Mouse (Mus musculus): ENCODE measurements around the gene Pcca. TPM values are rescaled to one million over a fixed set of nuclear protein-coding genes. Genes with fewer than 3 reads are reported as not detected.
A peak's percentile ranks its signal among the peaks of the same experiment; 100 is the strongest.

The Pcca gene
- total and polyA plus RNA-seq, 2 experiments: 26.3 to 54.1 TPM

GRCm38 (mm10) chr14:122492015-122492414 lies 42.1 kb upstream of the Pcca start:
- Histone ChIP-seq H3K4me1 (ENCODE audit: control insufficient read depth, insufficient read depth, low read length) (no peaks in the 10 kb centered on the region; the same call in 1 of the 2 replicates), H3K27ac (replicated peaks; ENCODE audit: insufficient read depth, low read depth, low read length) (no peak overlapping the region), H3K36me3 (ENCODE audit: control insufficient read depth, insufficient read depth, low read length) (no peaks in the 10 kb centered on the region), H3K27me3 (ENCODE audit: control insufficient read depth, insufficient read depth, low read length) (peaks cover 19% of the 10 kb centered on the region), H3K79me2 (ENCODE audit: control insufficient read depth, insufficient read depth, low read length) (no peaks in the 10 kb centered on the region), H3K9ac (ENCODE audit: low read depth, low read length) (no peak overlapping the region), H3K4me3 (ENCODE audit: insufficient read depth, low read depth, low read length) (no peak overlapping the region)
- WGBS: 63% methylated on average over 1 of the region's 1 CpGs
- TF ChIP-seq CTCF (IDR thresholded peaks at IDR 0.05; ENCODE audit: low read depth, low read length) (no peak), POLR2A (IDR thresholded peaks at IDR 0.05; ENCODE audit: extremely low read depth, insufficient read depth, low read length) (no peak)
- DNase-seq (ENCODE audit: extremely low read depth, low read depth, low spot score): no peak

GRCm38 (mm10) chr14:122509058-122509457 lies 25.1 kb upstream of the Pcca start:
- H3K36me3 ChIP-seq (ENCODE audit: control insufficient read depth, insufficient read depth, low read length): no peaks in the 10 kb centered on the region
- peaks cover 4% of the 10 kb centered on the region; the same call in 1 of the 2 replicates for H3K4me1 ChIP-seq (ENCODE audit: control insufficient read depth, insufficient read depth, low read length)
- H3K27ac ChIP-seq (replicated peaks; ENCODE audit: insufficient read depth, low read depth, low read length): no peak overlapping the region
- H3K27me3 ChIP-seq (ENCODE audit: control insufficient read depth, insufficient read depth, low read length): no peaks in the 10 kb centered on the region; the same call in 1 of the 2 replicates
- H3K4me3 ChIP-seq (ENCODE audit: insufficient read depth, low read depth, low read length): no peak overlapping the region
- TF ChIP-seq POLR2A (IDR thresholded peaks at IDR 0.05; ENCODE audit: extremely low read depth, insufficient read depth, low read length): no peak
- TF ChIP-seq CTCF (IDR thresholded peaks at IDR 0.05; ENCODE audit: low read depth, low read length): no peak
- no peak overlapping the region for H3K9ac ChIP-seq (ENCODE audit: low read depth, low read length)
- no peaks in the 10 kb centered on the region for H3K79me2 ChIP-seq (ENCODE audit: control insufficient read depth, insufficient read depth, low read length)
- DNase-seq (ENCODE audit: extremely low read depth, low read depth, low spot score): peak; percentile 36
- 18% methylated on average over 2 of the region's 2 CpGs for WGBS

GRCm38 (mm10) chr14:122511519-122511918 lies 22.6 kb upstream of the Pcca start:
- Histone ChIP-seq H3K36me3 (ENCODE audit: control insufficient read depth, insufficient read depth, low read length) (no peaks in the 10 kb centered on the region), H3K27me3 (ENCODE audit: control insufficient read depth, insufficient read depth, low read length) (no peaks in the 10 kb centered on the region; the same call in 1 of the 2 replicates), H3K27ac (replicated peaks; ENCODE audit: insufficient read depth, low read depth, low read length) (no peak overlapping the region), H3K79me2 (ENCODE audit: control insufficient read depth, insufficient read depth, low read length) (no peaks in the 10 kb centered on the region), H3K4me3 (ENCODE audit: insufficient read depth, low read depth, low read length) (no peak overlapping the region), H3K4me1 (ENCODE audit: control insufficient read depth, insufficient read depth, low read length) (peaks cover 4% of the 10 kb centered on the region; the same call in 1 of the 2 replicates), H3K9ac (ENCODE audit: low read depth, low read length) (no peak overlapping the region)
- WGBS: 17% methylated on average over 3 of the region's 3 CpGs
- no peak for TF ChIP-seq POLR2A (IDR thresholded peaks at IDR 0.05; ENCODE audit: extremely low read depth, insufficient read depth, low read length)
- TF ChIP-seq CTCF (IDR thresholded peaks at IDR 0.05; ENCODE audit: low read depth, low read length): no peak
- DNase-seq (ENCODE audit: extremely low read depth, low read depth, low spot score): peak; percentile 94

- no peak overlapping the region for H3K27ac ChIP-seq (replicated peaks; ENCODE audit: insufficient read depth, low read depth, low read length)
- H3K36me3 ChIP-seq (ENCODE audit: control insufficient read depth, insufficient read depth, low read length): no peaks in the 10 kb centered on the region
- WGBS: 15% methylated on average over 1 of the region's 1 CpGs
- DNase-seq (ENCODE audit: extremely low read depth, low read depth, low spot score): peak; percentile 53
- H3K4me1 ChIP-seq (ENCODE audit: control insufficient read depth, insufficient read depth, low read length): peaks cover 4% of the 10 kb centered on the region; the same call in 1 of the 2 replicates
- H3K27me3 ChIP-seq (ENCODE audit: control insufficient read depth, insufficient read depth, low read length): no peaks in the 10 kb centered on the region; the same call in 1 of the 2 replicates
- no peak overlapping the region for H3K9ac ChIP-seq (ENCODE audit: low read depth, low read length)
- TF ChIP-seq POLR2A (IDR thresholded peaks at IDR 0.05; ENCODE audit: extremely low read depth, insufficient read depth, low read length) (no peak), CTCF (IDR thresholded peaks at IDR 0.05; ENCODE audit: low read depth, low read length) (no peak)
- H3K79me2 ChIP-seq (ENCODE audit: control insufficient read depth, insufficient read depth, low read length): no peaks in the 10 kb centered on the region
- H3K4me3 ChIP-seq (ENCODE audit: insufficient read depth, low read depth, low read length): no peak overlapping the region
These were observed 20.6 kb upstream of the Pcca start for GRCm38 (mm10) chr14:122513511-122514036.

- Histone ChIP-seq H3K4me3 (ENCODE audit: insufficient read depth, low read depth, low read length) (no peak overlapping the region), H3K27me3 (ENCODE audit: control insufficient read depth, insufficient read depth, low read length) (no peaks in the 10 kb centered on the region), H3K79me2 (ENCODE audit: control insufficient read depth, insufficient read depth, low read length) (no peaks in the 10 kb centered on the region), H3K27ac (replicated peaks; ENCODE audit: insufficient read depth, low read depth, low read length) (no peak overlapping the region), H3K4me1 (ENCODE audit: control insufficient read depth, insufficient read depth, low read length) (no peaks in the 10 kb centered on the region; the same call in 1 of the 2 replicates), H3K9ac (ENCODE audit: low read depth, low read length) (no peak overlapping the region), H3K36me3 (ENCODE audit: control insufficient read depth, insufficient read depth, low read length) (no peaks in the 10 kb centered on the region)
- TF ChIP-seq CTCF (IDR thresholded peaks at IDR 0.05; ENCODE audit: low read depth, low read length) (no peak), POLR2A (IDR thresholded peaks at IDR 0.05; ENCODE audit: extremely low read depth, insufficient read depth, low read length) (no peak)
- WGBS: 89% methylated on average over 4 of the region's 4 CpGs
- no peak for DNase-seq (ENCODE audit: extremely low read depth, low read depth, low spot score)
These were observed 5.6 kb upstream of the Pcca start for GRCm38 (mm10) chr14:122528475-122528874.

GRCm38 (mm10) chr14:122535986-122536385 lies 1.9 kb downstream of the Pcca start:
- TF ChIP-seq POLR2A (IDR thresholded peaks at IDR 0.05; ENCODE audit: extremely low read depth, insufficient read depth, low read length): no peak
- TF ChIP-seq CTCF (IDR thresholded peaks at IDR 0.05; ENCODE audit: low read depth, low read length): no peak
- peak overlapping the region; percentile 93 for H3K27ac ChIP-seq (replicated peaks; ENCODE audit: insufficient read depth, low read depth, low read length)
- no peak overlapping the region for H3K4me3 ChIP-seq (ENCODE audit: insufficient read depth, low read depth, low read length)
- H3K27me3 ChIP-seq (ENCODE audit: control insufficient read depth, insufficient read depth, low read length): no peaks in the 10 kb centered on the region
- H3K36me3 ChIP-seq (ENCODE audit: control insufficient read depth, insufficient read depth, low read length): no peaks in the 10 kb centered on the region
- H3K9ac ChIP-seq (ENCODE audit: low read depth, low read length): no peak overlapping the region
- WGBS: 23% methylated on average over 1 of the region's 1 CpGs
- H3K79me2 ChIP-seq (ENCODE audit: control insufficient read depth, insufficient read depth, low read length): peaks cover 19% of the 10 kb centered on the region
- peak; percentile 81 for DNase-seq (ENCODE audit: extremely low read depth, low read depth, low spot score)
- peaks cover 20% of the 10 kb centered on the region for H3K4me1 ChIP-seq (ENCODE audit: control insufficient read depth, insufficient read depth, low read length)
